Mouse (Mus musculus): ENCODE measurements at regions not wholly inside any gene's neighbourhood (a gene's known extent, or its start where the extent isn't known, plus 50 kb on each side); places are given as distances from the start of the nearest gene placed in this dataset.

DNA sequence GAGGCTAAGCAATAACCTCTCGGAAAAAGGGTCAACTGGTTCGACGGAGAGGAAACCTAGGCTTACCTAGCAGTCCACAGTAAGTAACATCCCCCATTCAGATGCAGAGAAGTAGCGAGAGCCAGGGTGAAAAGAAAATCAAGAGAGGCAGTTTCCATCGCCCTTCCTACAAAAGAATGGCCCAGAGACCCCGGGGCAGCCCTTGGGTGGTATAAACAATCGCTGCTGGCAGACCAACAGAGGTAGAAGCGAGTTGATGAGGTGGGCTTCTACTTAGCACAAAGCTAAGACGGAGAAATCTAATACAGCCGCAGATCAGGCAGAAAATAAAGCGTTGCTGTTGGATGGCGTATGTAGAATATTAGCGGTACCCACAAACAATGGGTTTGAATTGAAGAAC, 57.8 kb upstream of the Arl15 start:
- no peak for DNase-seq (ENCODE audit: low spot score in 2 of 2)

DNA sequence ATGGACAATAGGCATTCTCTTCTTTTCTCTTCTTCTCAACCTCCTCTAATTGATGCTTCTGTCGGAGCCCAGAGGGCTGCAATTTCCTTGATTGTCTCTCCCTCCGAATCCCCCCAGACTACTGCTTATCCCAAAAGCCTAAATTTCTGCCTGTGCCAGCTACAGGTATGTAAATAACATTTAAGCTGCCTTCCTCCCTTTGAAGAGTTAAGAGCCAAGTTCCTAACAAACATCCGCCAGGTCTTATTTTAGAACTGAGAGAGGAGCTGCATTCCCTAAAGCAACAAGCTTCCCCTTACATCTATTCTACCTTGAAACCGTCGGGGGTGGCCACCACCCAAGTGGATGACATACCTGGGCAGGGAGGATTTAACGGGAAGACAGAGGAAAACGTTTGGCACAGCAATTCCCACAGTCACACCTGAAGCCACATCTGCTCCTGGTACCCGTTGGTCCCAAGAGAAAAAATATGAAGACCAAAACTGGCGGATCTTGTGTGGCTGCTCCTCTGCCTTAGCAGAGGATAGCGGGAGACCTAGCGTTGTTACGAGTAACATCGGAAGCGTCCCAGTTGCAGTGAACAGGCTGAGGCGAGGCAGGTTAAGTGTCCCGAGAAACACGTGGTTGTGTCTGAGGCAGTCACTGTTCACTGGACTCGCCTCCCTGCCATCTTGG, 58.6 kb upstream of the Arl15 start:
- DNase-seq (ENCODE audit: low spot score in 2 of 2), result no peak

DNA sequence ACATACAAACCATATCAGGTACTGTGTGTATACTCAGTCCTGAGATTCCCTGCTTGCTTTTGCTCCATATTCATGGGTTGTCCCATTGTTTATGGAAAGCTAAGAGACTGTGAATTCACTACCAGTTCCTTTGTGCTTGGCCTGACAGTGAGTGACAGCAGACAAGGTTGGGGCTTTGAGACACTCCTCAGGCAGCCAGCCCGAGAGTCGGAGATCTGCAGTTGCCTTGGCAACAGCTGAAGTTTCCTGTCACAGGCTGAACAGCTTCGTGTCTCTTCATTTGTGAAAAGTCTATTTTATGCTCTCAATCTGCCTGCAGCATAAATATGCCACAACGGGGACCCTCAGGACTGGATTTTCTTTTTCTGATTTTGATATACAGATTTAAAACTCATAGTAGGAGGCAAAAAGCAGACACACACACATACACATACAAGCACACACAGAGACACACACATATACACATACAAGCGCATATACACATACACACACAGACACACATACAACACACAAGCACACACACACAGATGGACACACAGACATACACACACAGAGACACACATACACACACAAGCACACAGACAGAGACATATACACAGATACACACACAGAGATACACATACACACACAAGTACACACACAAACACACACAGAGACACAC, 60.0 kb upstream of the Arl15 start:
- DNase-seq (ENCODE audit: low spot score in 2 of 2), result peak; percentile 7 to 26

DNA sequence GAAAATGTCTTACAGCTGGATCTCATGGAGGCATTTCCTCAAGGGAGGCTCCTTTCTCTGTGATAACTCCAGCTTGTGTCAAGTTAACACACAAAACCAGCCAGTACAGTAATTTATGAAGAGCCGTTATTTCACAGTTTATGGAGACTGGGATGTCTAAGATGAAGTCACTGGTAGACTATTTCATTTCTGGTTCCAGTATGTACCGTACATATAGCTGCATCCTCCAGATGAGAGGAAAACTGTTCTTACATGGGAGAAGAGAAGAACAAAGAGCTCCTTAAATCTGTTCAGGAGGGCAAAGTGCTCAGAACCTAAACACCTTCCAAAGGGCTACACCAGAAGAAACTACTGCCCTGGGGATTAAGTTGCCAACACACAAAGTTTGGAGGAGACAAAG, 60.6 kb upstream of the Arl15 start:
- no peak for DNase-seq (ENCODE audit: low spot score in 2 of 2)

DNA sequence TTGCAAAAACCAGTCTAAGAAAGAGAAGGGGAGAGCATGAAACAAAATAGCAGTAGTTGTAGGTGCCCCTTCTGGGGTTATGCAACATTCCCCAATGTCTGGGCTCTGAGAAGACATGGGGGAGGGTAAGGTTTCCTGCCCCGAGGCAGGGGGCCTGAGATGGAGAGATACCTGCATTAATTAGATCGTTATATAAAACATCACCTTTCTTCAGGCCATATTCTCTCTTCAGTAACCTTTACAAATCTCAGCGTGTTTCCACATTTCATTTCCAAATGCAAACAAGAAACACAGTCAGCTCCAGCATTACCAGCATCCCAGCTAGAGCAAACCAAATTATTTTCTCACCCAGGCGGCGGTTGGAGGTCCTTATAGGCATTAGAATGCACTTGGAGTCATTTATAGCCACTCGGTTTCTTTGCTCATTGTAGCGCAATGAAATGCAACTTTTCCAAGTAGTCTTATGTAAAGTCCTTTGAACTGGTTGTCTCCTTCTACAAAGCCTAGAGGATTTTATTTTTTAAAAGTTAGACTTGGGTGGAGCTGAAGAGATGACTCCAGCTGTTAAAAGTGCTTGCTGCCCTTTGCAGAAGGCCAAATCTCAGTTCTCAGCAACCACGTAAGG, 63.4 kb upstream of the Arl15 start:
- no peak for DNase-seq (ENCODE audit: low spot score in 2 of 2)

DNA sequence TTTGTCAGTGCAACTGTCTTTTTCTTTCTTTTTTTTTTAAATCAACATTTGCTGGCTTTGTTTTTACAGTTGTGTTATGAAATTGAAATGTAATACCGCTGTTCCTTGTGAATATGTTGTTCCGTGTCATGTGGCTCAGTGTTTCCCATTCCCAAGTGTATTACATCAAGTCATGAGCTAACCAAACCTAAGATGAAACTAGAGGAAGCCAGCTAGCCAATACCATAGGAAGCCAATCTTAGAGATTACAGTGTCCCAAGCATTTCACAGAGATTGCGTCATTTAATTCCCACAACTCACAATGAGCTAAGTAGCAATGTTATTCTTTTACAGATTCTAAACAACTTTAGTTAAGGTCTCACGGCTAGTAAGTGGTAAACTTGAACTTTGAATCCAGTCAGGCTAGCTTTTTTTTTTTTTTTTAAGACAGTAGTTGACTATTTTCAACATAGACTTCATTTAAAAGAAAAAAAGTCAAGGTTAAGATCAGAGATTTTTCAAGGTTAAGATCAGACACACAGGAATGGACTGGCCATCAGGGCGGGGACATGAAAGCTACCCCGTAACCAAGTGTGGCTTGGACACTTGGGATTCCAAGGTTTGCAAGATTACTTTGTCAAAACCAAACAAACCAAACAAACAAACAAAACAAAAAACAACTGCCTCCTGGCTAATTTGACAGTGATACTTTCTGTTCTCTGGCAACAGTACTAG, 64.1 kb upstream of the Arl15 start:
- DNase-seq (ENCODE audit: low spot score in 2 of 2), result no peak

DNA sequence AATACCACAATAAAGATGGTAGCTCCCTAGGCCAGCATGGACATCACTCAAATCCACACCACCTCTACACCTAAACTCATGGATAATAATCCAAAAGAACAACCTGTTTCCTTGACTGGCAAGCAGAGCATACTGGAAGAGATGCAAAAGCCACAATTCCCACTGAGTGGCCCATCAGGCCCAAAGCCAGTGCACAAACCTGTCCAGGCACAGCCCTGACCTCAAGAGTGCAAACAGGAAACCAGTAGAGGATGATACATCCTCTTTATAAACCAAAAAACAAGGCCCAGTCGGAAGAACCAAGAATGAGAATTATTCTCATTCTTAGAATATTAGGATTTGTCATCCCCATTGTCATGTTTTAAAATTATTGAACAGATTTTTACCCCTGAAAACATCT, 64.7 kb upstream of the Arl15 start:
- DNase-seq (ENCODE audit: low spot score in 2 of 2), result no peak

DNA sequence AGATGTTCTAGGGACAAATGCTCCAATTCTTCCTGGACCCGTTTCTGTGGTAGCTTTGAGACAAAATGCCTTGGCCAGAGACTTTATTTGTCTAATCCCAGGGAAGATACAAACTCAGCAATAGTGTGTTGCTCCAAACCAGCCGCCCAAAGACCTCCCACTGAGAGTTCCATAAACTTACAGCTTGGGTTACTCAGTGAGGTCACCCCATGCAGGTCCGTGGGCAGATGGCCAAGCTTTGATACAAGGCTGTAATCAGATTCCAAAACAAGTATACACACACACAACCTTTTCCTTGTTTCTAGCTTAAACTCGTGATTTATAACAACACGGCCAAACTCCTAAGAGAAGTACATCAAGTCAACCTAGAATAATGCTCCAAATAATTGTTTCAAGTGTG, 64.6 kb upstream of the Hspb3 start:
- no peak for DNase-seq (ENCODE audit: low spot score in 2 of 2)

DNA sequence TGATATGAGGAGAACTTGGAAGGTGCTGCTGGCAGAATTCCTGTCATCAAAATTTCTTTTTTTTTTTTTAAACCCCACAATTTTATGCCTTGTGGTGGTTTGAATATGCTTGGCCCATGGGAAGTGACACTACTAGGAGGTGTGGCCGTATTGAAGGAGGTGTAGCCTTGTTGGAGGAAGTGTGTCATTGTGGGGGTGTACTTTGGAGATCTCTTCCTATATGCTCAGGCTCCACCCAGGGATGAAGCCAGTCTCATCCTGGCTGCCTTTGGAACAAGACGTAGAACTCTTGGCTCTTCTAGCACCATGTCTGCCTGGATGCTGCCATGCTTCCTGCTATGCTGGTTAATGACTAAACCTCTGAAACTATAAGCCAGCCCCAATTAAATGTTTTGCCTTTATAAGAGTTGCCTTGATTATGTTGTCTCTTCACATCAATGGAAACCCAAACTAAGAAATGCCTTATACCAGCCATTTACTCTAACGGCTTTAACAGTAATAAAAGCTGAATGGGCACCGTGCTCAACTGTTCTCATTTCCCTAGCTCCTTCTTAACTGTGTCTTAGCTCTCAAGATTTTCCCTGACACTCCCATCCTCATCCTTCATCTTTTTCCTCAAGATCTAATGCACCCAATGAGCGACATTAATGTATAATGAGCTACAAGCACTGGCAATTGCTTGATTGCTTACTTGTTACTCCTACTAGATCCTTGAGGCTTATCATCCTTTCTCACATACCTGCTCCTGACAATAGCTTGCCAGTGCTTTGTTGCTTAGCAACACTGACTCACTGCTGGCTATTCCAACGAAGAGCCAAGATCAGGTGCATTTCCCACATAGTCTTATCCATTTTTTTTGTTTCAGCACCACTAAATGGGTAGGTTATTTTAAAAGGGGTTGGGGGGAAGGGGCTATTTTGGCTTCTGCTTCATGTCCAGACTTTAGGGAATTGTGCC, 61.7 kb upstream of the Hspb3 start:
- no peak for DNase-seq (ENCODE audit: low spot score in 2 of 2)

DNA sequence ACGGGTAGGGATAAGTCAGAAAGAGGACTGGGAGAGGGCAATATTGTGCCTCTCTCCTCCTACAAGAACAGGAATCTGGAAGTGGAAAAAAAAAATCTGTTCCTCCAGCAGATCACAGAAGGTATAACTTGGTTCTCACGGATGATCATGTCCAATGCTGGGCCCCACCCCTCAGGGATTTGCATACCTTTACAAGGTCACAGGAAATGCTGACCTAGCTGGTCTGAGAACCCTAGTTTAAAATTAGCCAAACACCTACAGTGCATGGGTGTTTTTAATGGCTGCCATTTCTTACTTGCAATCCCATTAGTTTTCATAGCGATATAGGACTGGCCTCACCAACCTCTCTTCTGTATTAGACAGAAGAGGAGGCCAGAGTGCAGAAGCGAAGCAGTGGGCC, 51.8 kb upstream of the Hspb3 start:
- no peak for DNase-seq (ENCODE audit: low spot score in 2 of 2)

DNA sequence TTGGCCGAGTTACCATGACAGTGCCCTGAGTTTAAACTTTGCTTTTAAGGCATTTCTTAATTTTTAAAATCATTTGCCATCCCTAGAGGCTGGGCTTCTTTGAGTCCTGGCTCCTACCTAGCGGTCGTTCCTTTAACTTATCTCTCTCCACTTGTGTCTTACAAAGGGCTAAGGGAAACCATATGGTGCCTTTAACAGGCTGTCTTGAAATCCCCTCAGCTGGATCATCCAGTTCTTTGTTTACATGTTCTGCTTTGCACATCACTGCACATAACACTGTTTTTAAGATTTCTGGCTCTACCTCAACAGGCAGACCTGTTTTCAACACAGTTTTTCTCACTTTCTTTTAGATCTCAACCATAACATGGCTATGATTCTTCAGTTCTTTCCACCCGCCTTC, 50.4 kb upstream of the Hspb3 start:
- DNase-seq (ENCODE audit: low spot score in 2 of 2), result no peak
